Mouse (Mus musculus) liver, postnatal 0 days (tissue): ENCODE data around the gene Shprh.
"Not testable (repeated sequence)": the region's sequence is repeated elsewhere in the genome, so short reads cannot be mapped to it uniquely, and the experiment has no call there.

Experiments
- CTCF ChIP-seq: sonication (generic); IDR thresholded peaks from 2 replicates; pipeline ENCODE4 v1.5.1; 2016; ENCODE audit warnings: antibody characterized with exemption, low read depth
- EP300 ChIP-seq: IDR thresholded peaks from 2 replicates; pipeline ENCODE4 v1.6.1; 2016; ENCODE audit warnings: antibody characterized with exemption, low read depth, mild to moderate bottlenecking

DNA sequence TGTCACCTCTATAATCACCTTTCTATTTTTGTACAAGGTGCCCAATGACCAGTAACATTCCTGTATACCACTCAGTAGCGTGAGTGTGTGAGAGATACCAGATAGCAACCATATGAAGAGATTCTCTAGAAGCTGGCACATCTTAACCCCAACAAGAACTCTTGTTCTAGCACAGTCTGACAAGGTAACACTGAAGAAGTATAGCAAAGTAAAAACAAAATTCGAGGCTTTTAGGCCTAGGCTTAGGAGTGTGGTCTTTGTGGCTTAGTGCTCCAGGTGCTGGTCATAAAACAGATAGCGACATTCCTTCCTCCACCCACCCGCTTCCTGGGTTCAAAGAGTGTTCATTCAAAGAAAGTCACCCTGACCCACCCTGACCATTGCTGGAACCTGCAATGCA, 104.4 kb downstream of the Shprh start:
- not testable (repeated sequence) for TF ChIP-seq CTCF, EP300
